Comparison of ENCODE assay signal across 8 mouse cellular contexts in the genomic region with DNA sequence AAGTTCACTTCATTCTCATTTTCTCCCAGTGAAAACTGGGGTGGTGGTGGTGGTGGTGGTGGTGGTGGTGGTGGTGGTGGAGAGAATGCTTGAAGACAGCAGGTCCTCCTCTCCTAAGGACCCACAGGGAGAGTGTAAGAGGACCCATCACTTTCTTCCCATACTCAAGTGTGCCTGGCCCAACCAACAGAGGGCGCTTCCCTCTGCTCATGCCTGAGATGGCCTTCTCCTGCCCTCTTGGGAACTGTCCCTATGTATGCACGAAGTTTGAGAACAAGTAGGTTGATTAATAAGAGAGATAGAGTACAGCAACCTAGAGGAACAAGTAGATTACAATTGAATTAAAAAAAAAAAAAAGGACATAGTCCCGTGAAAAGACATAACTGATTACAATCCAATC.
A peak's percentile ranks its signal among the peaks of the same experiment; 100 is the strongest.
DNase-seq lines count a peak whose midpoint lies in the region; ATAC-seq and TF ChIP-seq lines count a peak whose summit lies in the region.

No protein-coding gene starts in this region.

- H3K9me3 ChIP-seq in kidney, embryonic 15.5 days (replicated peaks) = no peaks in the 10 kb centered on the region
- no peaks in the 10 kb centered on the region for H3K9me3 ChIP-seq in stomach, postnatal 0 days (ENCODE audit: control insufficient read depth, low read length)

- H3K4me2 ChIP-seq in kidney, embryonic 15.5 days = no peak overlapping the region
- no peak overlapping the region for H3K4me2 ChIP-seq in stomach, postnatal 0 days (replicated peaks; ENCODE audit: low read depth)

- no peak overlapping the region for H3K4me3 ChIP-seq in kidney, embryonic 15.5 days (replicated peaks)
- H3K4me3 ChIP-seq in stomach, postnatal 0 days (ENCODE audit: low read depth, low read length) = no peak overlapping the region

- H3K27me3 ChIP-seq in kidney, embryonic 15.5 days = no peaks in the 10 kb centered on the region
- H3K27me3 ChIP-seq in stomach, postnatal 0 days (ENCODE audit: control insufficient read depth, insufficient read depth, low read length) = no peaks in the 10 kb centered on the region

- no peaks in the 10 kb centered on the region for H3K4me1 ChIP-seq in kidney, embryonic 15.5 days
- no peaks in the 10 kb centered on the region for H3K4me1 ChIP-seq in stomach, postnatal 0 days (replicated peaks; ENCODE audit: control insufficient read depth, insufficient read depth)

- no peak for TF ChIP-seq EP300 in stomach, postnatal 0 days (optimal IDR thresholded peaks at IDR 0.05)

- no peak overlapping the region for H3K27ac ChIP-seq in kidney, embryonic 15.5 days
- H3K27ac ChIP-seq in stomach, postnatal 0 days (replicated peaks) = no peak overlapping the region

- no peaks in the 10 kb centered on the region for H3K36me3 ChIP-seq in kidney, embryonic 15.5 days
- no peaks in the 10 kb centered on the region for H3K36me3 ChIP-seq in stomach, postnatal 0 days (ENCODE audit: control insufficient read depth, insufficient read depth, low read length)

- no peak for ATAC-seq in CD4-positive, CD25-positive, alpha-beta regulatory T cell, adult 4 months
- no peak for ATAC-seq in kidney, embryonic 15.5 days (replicated peaks; ENCODE audit: low FRiP score)
- ATAC-seq in stomach, postnatal 0 days (ENCODE audit: low FRiP score, low TSS enrichment) = no peak

- peak; percentile 73 for TF ChIP-seq CTCF in stomach, postnatal 0 days (IDR thresholded peaks at IDR 0.05; ENCODE audit: low read depth)

- 34% methylated on average over 3 of the region's 3 CpGs for WGBS in kidney, embryonic 15.5 days
- WGBS in stomach, postnatal 0 days = 37% methylated on average over 3 of the region's 3 CpGs

- peak; percentile 14 for DNase-seq in CD4-positive, CD25-positive, alpha-beta regulatory T cell, adult 2 months (ENCODE audit: low read depth, low spot score)
- peak; percentile 18 for DNase-seq in kidney, adult 9 months
- peak; percentile 6 for DNase-seq in ZHBTc4 (ENCODE audit: low read depth, low spot score)
- peak; percentile 7 for DNase-seq in forelimb bud, embryonic 11.5 days (ENCODE audit: low read depth, low spot score)
- DNase-seq in stomach, postnatal 0 days (ENCODE audit: low spot score) = peak; percentile 24
- DNase-seq in layer of hippocampus, adult 11-12 months (ENCODE audit: low spot score) = no peak

- H3K9ac ChIP-seq in kidney, embryonic 15.5 days = no peak overlapping the region
- H3K9ac ChIP-seq in stomach, postnatal 0 days (ENCODE audit: low read length) = no peak overlapping the region
